Mouse (Mus musculus) MEL (cell line): ENCODE results near the gene Tsacc. TPM values are rescaled to one million over a fixed set of nuclear protein-coding genes. Genes with fewer than 3 reads are reported as not detected.

Experiments used
- DNase-seq: peaks from one replicate; pipeline ENCODE4 v3.0.0; 2011; ENCODE audit warnings: low read depth, low spot score
- H3K27ac ChIP-seq: 2 replicates; pipeline ENCODE4 v1.5.1; 2012; ENCODE audit warnings: low read depth, mild to moderate bottlenecking, control low read depth, low read length, moderate library complexity; ENCODE audit not compliant: control insufficient read depth
- H3K27me3 ChIP-seq, 2 experiments: fragments of 150-350 bp in 1 of 2; sonication (generic) in 1 of 2; 2 replicates each; pipeline ENCODE4 v1.6.1; 2012; ENCODE audit warnings: low read length in 2 of 2, mild to moderate bottlenecking in 2 of 2, improper control_type of control experiment in 1 of 2, moderate library complexity in 1 of 2; ENCODE audit not compliant: insufficient read depth in 2 of 2, control insufficient read depth in 1 of 2
- H3K36me3 ChIP-seq, 2 experiments: 2 replicates each; pipeline ENCODE4 v1.6.1; 2012 to 2014; ENCODE audit warnings: low read length in 2 of 2, improper control_type of control experiment in 1 of 2, inconsistent platforms in 1 of 2, mild to moderate bottlenecking in 1 of 2; ENCODE audit not compliant: insufficient read depth in 2 of 2, control insufficient read depth in 1 of 2
- H3K4me1 ChIP-seq, 2 experiments: fragments of 150-350 bp in 1 of 2; sonication (generic) in 1 of 2; 2 replicates each; pipeline ENCODE4 v1.6.1; 2012; ENCODE audit warnings: low read length in 2 of 2, improper control_type of control experiment in 1 of 2, mild to moderate bottlenecking in 1 of 2; ENCODE audit not compliant: insufficient read depth in 2 of 2, control insufficient read depth in 1 of 2
- H3K4me3 ChIP-seq, 2 experiments: fragments of 150-350 bp in 1 of 2; sonication (generic) in 1 of 2; 2 replicates each; pipeline ENCODE4 v1.5.1; 2012; ENCODE audit warnings: low read depth in 2 of 2, low read length in 2 of 2, mild to moderate bottlenecking in 2 of 2, moderate library complexity in 2 of 2, control low read depth in 1 of 2, improper control_type of control experiment in 1 of 2; ENCODE audit not compliant: control insufficient read depth in 1 of 2, insufficient read depth in 1 of 2
- H3K79me2 ChIP-seq: 2 replicates; pipeline ENCODE4 v1.6.1; 2012; ENCODE audit warnings: mild to moderate bottlenecking, low read length, moderate library complexity; ENCODE audit not compliant: control insufficient read depth, poor library complexity, insufficient read depth
- H3K9ac ChIP-seq: 2 replicates; pipeline ENCODE4 v1.6.1; 2012; ENCODE audit warnings: low read depth, mild to moderate bottlenecking, control low read depth, low read length, moderate library complexity; ENCODE audit not compliant: control insufficient read depth, poor library complexity, severe bottlenecking
- H3K9me3 ChIP-seq: fragments of 150-350 bp; sonication (generic); replicated peaks from 2 replicates; pipeline ENCODE4 v1.6.1; 2012; ENCODE audit warnings: mild to moderate bottlenecking, low read length, improper control_type of control experiment, moderate library complexity; ENCODE audit not compliant: insufficient read depth
- BHLHE40 ChIP-seq: IDR thresholded peaks from 2 replicates; pipeline ENCODE4 v1.6.1; 2012; ENCODE audit warnings: low read depth, mild to moderate bottlenecking, inconsistent platforms, low read length, improper control_type of control experiment, borderline replicate concordance
- E2F4 ChIP-seq: IDR thresholded peaks from 2 replicates; pipeline ENCODE4 v1.6.1; 2011; ENCODE audit warnings: low read depth, low read length, improper control_type of control experiment, borderline replicate concordance
- ETS1 ChIP-seq: IDR thresholded peaks from 2 replicates; pipeline ENCODE4 v1.6.1; 2012; ENCODE audit warnings: low read depth, mild to moderate bottlenecking, inconsistent platforms, low read length, improper control_type of control experiment, moderate library complexity
- GATA1 ChIP-seq: IDR thresholded peaks from 2 replicates; pipeline ENCODE4 v1.6.1; 2011; ENCODE audit warnings: low read depth, low read length, improper control_type of control experiment
- HCFC1 ChIP-seq: IDR thresholded peaks from 2 replicates; pipeline ENCODE4 v1.6.1; 2012; ENCODE audit warnings: low read depth, mild to moderate bottlenecking, inconsistent platforms, low read length, improper control_type of control experiment, moderate library complexity
- JUND ChIP-seq: IDR thresholded peaks from 2 replicates; pipeline ENCODE4 v1.6.1; 2011; ENCODE audit warnings: low read depth, mild to moderate bottlenecking, improper control_type of control experiment, low read length
- KAT2A ChIP-seq: conservative IDR thresholded peaks from 2 replicates; pipeline ENCODE4 v1.6.1; 2012; ENCODE audit warnings: low read depth, low read length, improper control_type of control experiment, inconsistent platforms
- MAFK ChIP-seq: IDR thresholded peaks from 2 replicates; pipeline ENCODE4 v1.6.1; 2011; ENCODE audit warnings: low read depth, mild to moderate bottlenecking, low read length, improper control_type of control experiment, borderline replicate concordance
- MEF2A ChIP-seq: IDR thresholded peaks from 2 replicates; pipeline ENCODE4 v1.6.1; 2014; ENCODE audit warnings: low read depth, mild to moderate bottlenecking, inconsistent platforms, low read length, improper control_type of control experiment; ENCODE audit not compliant: poor library complexity, insufficient replicate concordance, severe bottlenecking; ENCODE audit errors: extremely low read depth
- MXI1 ChIP-seq: IDR thresholded peaks from 2 replicates; pipeline ENCODE4 v1.6.1; 2011; ENCODE audit warnings: mild to moderate bottlenecking, low read depth, low read length, improper control_type of control experiment
- NRF1 ChIP-seq: IDR thresholded peaks from 2 replicates; pipeline ENCODE4 v1.6.1; 2014; ENCODE audit warnings: low read depth, mild to moderate bottlenecking, inconsistent platforms, low read length, improper control_type of control experiment, moderate library complexity; ENCODE audit not compliant: poor library complexity, insufficient read depth, severe bottlenecking
- POLR2A ChIP-seq, 2 experiments: IDR thresholded peaks; 2 replicates each; pipeline ENCODE4 v1.6.1; 2011 to 2012; ENCODE audit warnings: low read length in 2 of 2, mild to moderate bottlenecking in 2 of 2, control low read depth in 1 of 2, improper control_type of control experiment in 1 of 2, low read depth in 1 of 2, moderate library complexity in 1 of 2; ENCODE audit not compliant: control insufficient read depth in 1 of 2, insufficient read depth in 1 of 2, poor library complexity in 1 of 2
- POLR2AphosphoS2 ChIP-seq: IDR thresholded peaks from 2 replicates; pipeline ENCODE4 v1.6.1; 2011; ENCODE audit warnings: low read length, improper control_type of control experiment
- POLR2AphosphoS5 ChIP-seq: IDR thresholded peaks from 2 replicates; pipeline ENCODE4 v1.6.1; 2012; ENCODE audit warnings: low read depth, borderline replicate concordance, mild to moderate bottlenecking, inconsistent platforms, low read length, moderate library complexity, mixed read lengths
- SIN3A ChIP-seq: IDR thresholded peaks from 2 replicates; pipeline ENCODE4 v1.6.1; 2012; ENCODE audit warnings: low read length, improper control_type of control experiment, inconsistent platforms
- SMC3 ChIP-seq: IDR thresholded peaks from 2 replicates; pipeline ENCODE4 v1.6.1; 2011; ENCODE audit warnings: low read depth, low read length, improper control_type of control experiment
- TBP ChIP-seq: IDR thresholded peaks from 2 replicates; pipeline ENCODE4 v1.8.0; 2011; ENCODE audit warnings: low read depth, low read length, improper control_type of control experiment
- TCF12 ChIP-seq: IDR thresholded peaks from 2 replicates; pipeline ENCODE4 v1.6.1; 2014; ENCODE audit warnings: low read depth, mild to moderate bottlenecking, inconsistent platforms, low read length, improper control_type of control experiment, moderate library complexity
- UBTF ChIP-seq: IDR thresholded peaks from 2 replicates; pipeline ENCODE4 v1.6.1; 2012; ENCODE audit warnings: low read depth, mild to moderate bottlenecking, inconsistent platforms, low read length, improper control_type of control experiment, moderate library complexity, borderline replicate concordance; ENCODE audit not compliant: insufficient read depth
- USF2 ChIP-seq, 2 experiments: IDR thresholded peaks; 2 replicates each; pipeline ENCODE4 v1.6.1; 2011 to 2012; ENCODE audit warnings: improper control_type of control experiment in 2 of 2, low read length in 2 of 2, borderline replicate concordance in 1 of 2, inconsistent platforms in 1 of 2, low read depth in 1 of 2, mild to moderate bottlenecking in 1 of 2; ENCODE audit not compliant: insufficient read depth in 1 of 2
- ZMIZ1 ChIP-seq: IDR thresholded peaks from 2 replicates; pipeline ENCODE4 v1.6.1; 2012; ENCODE audit warnings: low read depth, mild to moderate bottlenecking, inconsistent platforms, low read length, improper control_type of control experiment, moderate library complexity
- ZNF384 ChIP-seq: IDR thresholded peaks from 2 replicates; pipeline ENCODE4 v1.6.1; 2012; ENCODE audit warnings: low read depth, mild to moderate bottlenecking, inconsistent platforms, low read length, improper control_type of control experiment
- polyA plus RNA-seq, 2 experiments: library from polyadenylated mRNA; stranded (reverse) in 1 of 2; unstranded in 1 of 2; fragments of >175 nt in 1 of 2; fragments of >200 nt in 1 of 2; gene quantifications; 2 replicates each; pipeline versions ENCODE4 v1.2.1 to v1.2.4; 2012; ENCODE audit warnings: low replicate concordance in 2 of 2, low read depth in 1 of 2; ENCODE audit not compliant: insufficient read length in 2 of 2, insufficient read depth in 1 of 2, missing spikeins in 1 of 2
- total RNA-seq: library from RNA; depleted of rRNA; stranded (reverse); fragments of 300-350 nt; gene quantifications from 2 replicates; pipeline ENCODE4 v1.2.3, GENCODE M21; 2012

Tsacc gene
- total and polyA plus RNA-seq, 3 experiments = 34.1 to 41.1 TPM; not detected in 1

- 0 out of 2 replicates have a peak, but pooled peaks have one; percentile 3 for TF ChIP-seq GATA1
- no peak for TF ChIP-seq BHLHE40
- no peak for TF ChIP-seq POLR2AphosphoS5
- no peak for TF ChIP-seq TBP
- no peak for TF ChIP-seq KAT2A
Measured at GRCm38 (mm10) chr3:88335436-88336053, 38.7 kb upstream of the Tsacc start (continued).

- Histone ChIP-seq H3K27me3 (no peaks in the 10 kb centered on the region), H3K4me3 (peak overlapping the region; percentile 63 to 81), H3K9ac (peak overlapping the region; percentile 85), H3K27ac (peak overlapping the region; percentile 93), H3K79me2 (peaks cover 28% of the 10 kb centered on the region), H3K36me3 (peaks cover 0 to 26% of the 10 kb centered on the region in 2 experiments; a peak in 2 of 4 replicates), H3K9me3 (no peaks in the 10 kb centered on the region), H3K4me1 (peaks cover 3 to 27% of the 10 kb centered on the region in 2 experiments; a peak in 3 of 4 replicates)
- TF ChIP-seq TCF12 = no peak
- no peak for TF ChIP-seq BHLHE40
- TF ChIP-seq USF2 (IDR thresholded peaks at IDR 0.05; ENCODE audit: borderline replicate concordance in 1 of 2, insufficient read depth in 1 of 2, low read depth in 1 of 2, low read length in 2 of 2) = no peak
- TF ChIP-seq KAT2A = no peak
- 0 out of 2 replicates have a peak, but pooled peaks have one; percentile 17 for TF ChIP-seq HCFC1
- no peak for TF ChIP-seq POLR2A (IDR thresholded peaks at IDR 0.05; ENCODE audit: control insufficient read depth in 1 of 2, insufficient read depth in 1 of 2, low read depth in 1 of 2, low read length in 2 of 2, poor library complexity in 1 of 2)
- 0 out of 2 replicates have a peak, but pooled peaks have one; percentile 48 for TF ChIP-seq JUND
- TF ChIP-seq POLR2AphosphoS2 = no peak
- TF ChIP-seq MXI1 = no peak
- TF ChIP-seq MAFK = no peak
- no peak for TF ChIP-seq TBP
- no peak for TF ChIP-seq ZNF384
- TF ChIP-seq SIN3A = no peak
- TF ChIP-seq ZMIZ1 = 0 out of 2 replicates have a peak, but pooled peaks have one; percentile 7
- TF ChIP-seq NRF1 = no peak
- TF ChIP-seq UBTF = no peak
- no peak for TF ChIP-seq SMC3
- TF ChIP-seq MEF2A = no peak
- TF ChIP-seq E2F4 = no peak
- no peak for TF ChIP-seq ETS1
- no peak for TF ChIP-seq POLR2AphosphoS5
- peak; percentile 71 for DNase-seq
Measured at GRCm38 (mm10) chr3:88334902-88335435, 38.2 kb upstream of the Tsacc start.
